Mouse (Mus musculus): ENCODE measurements around the gene Foxn2.
"Not testable (repeated sequence)": the region's sequence is repeated elsewhere in the genome, so short reads cannot be mapped to it uniquely, and the experiment has no call there.

The Foxn2 gene

DNA sequence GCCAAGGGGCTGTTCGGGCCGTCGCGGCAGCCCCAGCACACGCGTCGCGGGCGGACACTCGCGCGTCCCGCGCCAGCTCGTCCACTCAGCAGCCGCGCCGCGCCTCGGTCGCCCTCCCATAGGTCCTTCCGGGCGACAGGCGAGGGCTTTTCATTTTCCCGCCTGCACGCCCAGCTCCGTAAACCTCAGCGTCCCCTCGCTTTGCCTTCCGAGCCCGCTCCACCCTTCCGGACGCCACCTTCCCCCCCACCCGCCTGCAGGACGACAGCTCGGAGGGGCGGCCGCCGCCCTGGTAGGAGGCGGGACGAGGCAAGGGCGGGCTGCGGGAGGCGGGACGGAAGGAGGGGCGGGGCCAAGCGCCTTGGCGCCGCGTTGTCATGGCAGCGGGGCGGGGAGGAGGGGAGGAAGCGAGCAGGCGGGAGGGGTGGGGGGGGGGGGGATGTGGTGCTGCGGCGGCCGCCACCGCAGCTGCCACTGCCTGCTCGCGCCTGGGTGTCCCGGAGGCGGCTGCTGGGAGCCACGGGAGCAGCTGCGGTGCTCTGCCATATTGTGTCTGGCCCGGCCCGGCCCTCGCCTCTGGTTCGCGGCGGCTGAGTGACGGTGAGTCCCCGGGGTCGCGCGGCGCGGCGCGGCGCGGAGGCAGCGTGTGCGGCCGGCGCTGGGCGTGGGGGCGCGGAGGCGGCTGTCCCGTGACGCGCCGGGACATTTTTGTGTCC, at the start of gene Foxn2:
Gene Foxn2 (plus strand): TSS at position 427 of the 716 bp plus-strand sequence.
- peak; percentile 94 for DNase-seq (ENCODE audit: low read depth, low spot score)

DNA sequence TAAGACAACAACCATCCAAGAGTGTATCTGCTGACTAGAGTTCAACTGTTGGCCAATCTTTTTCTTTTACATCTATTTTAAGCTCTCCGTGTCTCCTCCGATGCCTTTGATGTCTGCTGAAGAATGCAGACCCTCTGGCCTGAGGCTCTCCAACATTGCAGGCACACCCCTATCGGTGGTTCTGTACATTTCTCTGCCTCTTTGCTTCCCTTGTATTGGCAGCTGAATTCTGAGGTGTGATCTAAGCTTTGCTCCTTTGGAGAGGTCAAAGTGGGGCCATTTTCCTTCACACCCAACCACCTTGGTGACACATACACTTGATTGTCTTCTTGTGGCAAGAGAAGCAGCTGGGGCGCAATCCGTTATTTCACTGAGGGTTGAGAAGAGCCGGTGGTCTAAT, 43.0 kb upstream of the Foxn2 start:
- no peak for DNase-seq (ENCODE audit: low read depth, low spot score)

DNA sequence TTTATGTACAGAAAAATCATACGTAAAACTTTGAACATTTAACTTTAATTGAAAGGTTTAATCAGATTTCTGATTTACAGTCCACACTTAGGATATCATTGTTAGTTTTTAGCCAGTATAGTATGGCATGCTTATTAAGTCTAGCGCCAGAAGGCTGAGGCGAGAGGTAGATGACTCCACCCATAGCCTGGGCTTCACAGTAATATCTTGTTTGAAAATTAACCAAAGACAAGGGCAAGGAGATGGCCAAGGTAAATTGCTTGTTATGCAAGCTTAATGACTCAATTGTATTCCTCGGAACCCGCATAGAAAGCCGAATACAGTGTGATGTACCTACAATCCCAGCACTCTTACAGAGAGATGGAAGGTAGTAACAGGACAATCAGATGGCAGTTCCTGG, 42.4 kb upstream of the Foxn2 start:
- no peak for DNase-seq (ENCODE audit: low read depth, low spot score)

- no peak for DNase-seq (ENCODE audit: low read depth, low spot score)
Observed at GRCm38 (mm10) chr17:88398854-88399253, 41.7 kb upstream of the Foxn2 start.

DNA sequence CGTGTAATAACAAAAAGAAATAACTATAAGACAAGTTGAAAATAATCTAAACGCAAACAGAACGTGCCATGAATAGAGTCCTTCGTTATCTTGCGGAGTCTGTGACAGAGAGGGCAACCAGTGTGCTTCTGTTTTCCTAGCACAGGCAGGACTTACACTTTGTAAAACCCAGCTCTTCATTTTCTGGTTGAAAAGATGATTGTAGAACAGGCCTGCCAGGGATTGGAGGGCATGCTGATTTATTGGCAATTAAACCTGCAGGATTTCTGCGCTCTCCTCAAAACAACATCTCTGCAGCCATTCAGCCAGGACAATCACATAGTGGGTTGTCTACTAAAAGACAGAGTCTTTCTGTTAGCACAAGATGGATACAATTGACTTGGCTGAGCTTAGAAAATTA, 40.4 kb upstream of the Foxn2 start:
- DNase-seq (ENCODE audit: low read depth, low spot score), result no peak

- no peak for DNase-seq (ENCODE audit: low read depth, low spot score)
Observed at GRCm38 (mm10) chr17:88400702-88401475, 39.6 kb upstream of the Foxn2 start.

- no peak for DNase-seq (ENCODE audit: low read depth, low spot score)
Observed at GRCm38 (mm10) chr17:88403269-88403668, 37.2 kb upstream of the Foxn2 start.

- no peak for DNase-seq (ENCODE audit: low read depth, low spot score)
Observed at GRCm38 (mm10) chr17:88404471-88404870, 36.0 kb upstream of the Foxn2 start.

- no peak for DNase-seq (ENCODE audit: low read depth, low spot score)
Observed at GRCm38 (mm10) chr17:88405076-88405475, 35.4 kb upstream of the Foxn2 start.

GRCm38 (mm10) chr17:88409706-88410105, 30.8 kb upstream of the Foxn2 start:
- DNase-seq (ENCODE audit: low read depth, low spot score), result no peak

DNA sequence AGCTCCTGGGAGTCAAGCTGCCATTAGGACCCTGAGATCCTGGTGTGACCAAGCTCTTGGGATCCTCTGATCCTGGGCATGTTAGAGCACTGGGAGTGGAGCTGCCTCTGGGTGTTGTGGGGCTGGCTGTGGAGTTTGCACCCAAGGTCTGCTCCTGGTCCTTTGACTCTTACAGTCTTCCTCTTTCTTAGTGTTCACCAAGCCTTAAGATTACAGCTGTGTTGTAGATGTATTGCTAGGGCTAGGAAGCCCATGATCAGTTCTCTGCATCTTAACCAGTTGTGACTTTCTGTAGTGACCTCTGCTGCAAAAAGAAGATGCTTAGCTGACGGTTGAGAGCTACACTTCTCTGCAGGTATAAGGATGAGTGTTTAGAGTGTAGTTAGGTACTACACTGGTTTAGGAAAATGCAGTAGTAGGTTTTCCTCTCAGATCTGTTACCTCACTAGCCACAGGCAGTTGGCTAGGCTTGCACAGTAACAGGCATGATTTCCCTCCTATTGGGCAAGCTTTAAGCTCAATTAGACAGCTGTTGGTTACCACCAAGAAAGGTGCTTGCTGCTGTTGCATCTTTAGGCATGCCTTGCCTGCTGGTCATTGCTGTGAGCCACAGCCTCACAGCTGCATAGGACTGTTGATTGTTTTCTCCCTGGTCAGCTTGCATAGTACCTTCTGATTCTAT, 27.2 kb upstream of the Foxn2 start:
- no peak for DNase-seq (ENCODE audit: low read depth, low spot score)

DNA sequence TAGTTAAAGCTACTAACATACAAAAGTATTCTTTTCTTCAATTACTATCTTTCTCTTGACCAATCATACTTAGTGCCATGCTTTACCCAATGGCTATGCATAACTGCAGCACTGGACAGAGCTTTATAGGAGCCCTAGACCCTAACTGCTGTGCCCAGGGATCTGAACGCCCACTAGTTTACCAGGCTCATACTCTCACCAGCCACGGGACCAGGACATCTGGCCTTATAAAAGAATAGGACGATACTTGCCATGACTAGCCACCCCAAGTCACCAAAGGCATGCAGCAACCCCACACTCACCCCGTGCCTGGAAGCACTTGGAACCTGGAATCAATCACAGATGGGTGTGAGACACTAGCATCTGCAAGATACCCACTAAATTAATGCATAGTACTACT, 20.1 kb upstream of the Foxn2 start:
- no peak for DNase-seq (ENCODE audit: low read depth, low spot score)

GRCm38 (mm10) chr17:88421246-88421645, 19.3 kb upstream of the Foxn2 start:
- peak; percentile 68 for DNase-seq (ENCODE audit: low read depth, low spot score)

DNA sequence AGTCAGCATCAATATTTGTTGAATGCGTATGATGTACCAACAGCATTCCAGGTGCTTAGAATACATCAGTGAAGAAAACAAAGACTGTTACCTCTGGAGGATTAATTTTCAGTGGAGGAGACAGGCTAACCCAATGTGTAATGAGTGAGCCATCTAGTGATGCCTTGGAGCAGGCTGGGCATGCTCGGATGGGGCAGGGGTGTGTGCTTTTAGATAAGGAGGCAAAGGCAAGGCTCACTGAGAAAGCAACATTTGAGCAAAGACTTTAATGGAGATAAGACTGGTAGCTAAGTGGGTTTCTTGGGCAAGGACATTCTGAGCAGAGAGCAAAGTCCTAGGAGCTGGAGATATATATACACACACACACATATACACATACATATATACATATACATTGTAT, 9.8 kb upstream of the Foxn2 start:
- no peak for DNase-seq (ENCODE audit: low read depth, low spot score)

DNA sequence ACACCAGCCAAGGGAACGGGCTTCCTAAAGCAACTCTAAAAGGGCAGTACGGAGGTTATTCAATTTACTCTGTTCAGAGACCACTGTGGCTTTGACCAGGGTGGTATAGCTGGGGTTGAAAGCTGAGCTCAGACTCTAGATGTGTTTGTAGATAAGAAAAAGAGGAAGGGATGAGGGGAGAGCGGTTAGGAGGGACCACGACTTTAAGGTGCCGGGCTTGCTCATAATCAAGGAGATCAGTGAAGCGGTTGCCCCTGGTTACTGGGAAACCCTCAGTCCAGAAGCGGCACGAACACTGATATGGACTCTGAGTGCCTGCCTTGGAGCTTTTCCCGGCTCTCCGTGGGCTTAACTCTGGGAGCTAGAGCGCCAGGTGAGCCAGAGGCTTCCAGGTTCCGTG, 9.0 kb upstream of the Foxn2 start:
- DNase-seq (ENCODE audit: low read depth, low spot score), result no peak

DNA sequence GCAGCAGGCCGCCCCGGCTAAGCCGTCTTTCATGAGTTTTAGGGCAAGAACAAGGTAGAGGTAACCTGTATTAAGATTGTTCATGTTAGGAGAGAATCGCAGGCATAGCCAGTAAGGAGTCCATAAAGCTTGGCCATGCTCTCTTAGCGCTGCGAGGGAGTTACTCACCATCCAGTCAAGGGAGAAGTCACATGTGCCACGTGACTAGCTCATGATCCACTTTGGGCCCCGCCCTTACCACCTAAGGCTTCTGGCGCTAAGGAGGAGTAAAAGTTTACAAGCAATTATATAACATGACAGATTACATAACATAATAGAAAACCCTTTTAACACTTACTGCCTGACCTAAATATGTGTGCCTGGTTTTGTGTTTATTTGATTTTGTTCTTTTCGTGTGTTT, 8.5 kb upstream of the Foxn2 start:
- DNase-seq (ENCODE audit: low read depth, low spot score), result no peak

- no peak for DNase-seq (ENCODE audit: low read depth, low spot score)
Observed at GRCm38 (mm10) chr17:88435322-88435721, 5.2 kb upstream of the Foxn2 start.

GRCm38 (mm10) chr17:88436284-88436683, 4.2 kb upstream of the Foxn2 start:
- no peak for DNase-seq (ENCODE audit: low read depth, low spot score)

DNA sequence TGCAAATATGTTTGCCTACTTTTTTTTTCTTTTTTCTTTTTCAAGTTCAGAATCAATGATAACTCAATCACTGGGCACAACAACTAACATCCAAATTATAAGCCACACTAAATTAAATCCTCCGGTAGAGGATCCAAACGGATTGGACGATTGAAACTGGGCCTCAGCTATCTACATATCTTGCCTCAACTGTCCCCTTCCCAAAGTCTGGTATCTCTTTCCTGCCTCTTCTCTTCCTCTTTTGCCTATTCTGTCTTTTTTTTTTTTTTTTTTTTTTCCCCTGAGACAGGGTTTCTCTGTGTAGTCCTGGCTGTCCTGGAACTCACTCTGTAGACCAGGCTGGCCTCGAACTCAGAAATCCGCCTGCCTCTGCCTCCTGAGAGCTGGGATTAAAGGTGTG, 3.8 kb upstream of the Foxn2 start:
- not testable (repeated sequence) for DNase-seq (ENCODE audit: low read depth, low spot score)

- no peak for DNase-seq (ENCODE audit: low read depth, low spot score)
Observed at GRCm38 (mm10) chr17:88437391-88437790, 3.1 kb upstream of the Foxn2 start.

- DNase-seq (ENCODE audit: low read depth, low spot score), result peak; percentile 31
Observed at GRCm38 (mm10) chr17:88439536-88440050, 918 bp upstream of the Foxn2 start.

- no peak for DNase-seq (ENCODE audit: low read depth, low spot score)
Observed at GRCm38 (mm10) chr17:88441001-88441431, 505 bp downstream of the Foxn2 start.
